Mouse (Mus musculus) liver, embryonic 14.5 days (tissue): ENCODE measurements around the gene Gm281.

Experiments
- CTCF ChIP-seq: IDR thresholded peaks from 2 replicates; pipeline ENCODE4 v1.5.1; 2016; ENCODE audit warnings: antibody characterized with exemption, low read depth, control low read depth
- EP300 ChIP-seq: IDR thresholded peaks from 2 replicates; pipeline ENCODE4 v1.6.1; 2016; ENCODE audit warnings: antibody characterized with exemption, low read depth

GRCm38 (mm10) chr14:13917208-13917607, 2.9 kb upstream of the Gm281 start:
- TF ChIP-seq CTCF (no peak), EP300 (no peak)
